Mouse (Mus musculus): Measurements from ENCODE around the gene Zbtb49. TPM values are rescaled to one million over a fixed set of nuclear protein-coding genes. Genes with fewer than 3 reads are reported as not detected.

Gene Zbtb49
- total RNA-seq, 2 experiments from 2014 or later: 2.4 to 2.6 TPM

Other genes with a start within 250 kb of the Zbtb49 start
- gene Stx18, start 181.7 kb downstream of the Zbtb49 start, total RNA-seq (2021): 10 to 100 TPM; 14.5 to 15.8 TPM
- 1 to 10 TPM; 3.2 TPM for gene Nsg1, start 60.5 kb downstream of the Zbtb49 start, total RNA-seq (2021)
- gene Lyar, start within 50 bp of the Zbtb49 start, total RNA-seq (2021): 10 to 100 TPM; 15.5 to 17.4 TPM
- gene Tmem128, start 39.7 kb upstream of the Zbtb49 start, total RNA-seq (2021): 1 to 10 TPM; 6.1 to 8.1 TPM
- gene Otop1, start 55.5 kb upstream of the Zbtb49 start, total RNA-seq (2021): under 1 TPM; 0.36 to 0.38 TPM
- gene Drd5, start 98.9 kb upstream of the Zbtb49 start, total RNA-seq (2021): not detected

Data from gastrocnemius, postnatal 25 days (tissue).